Comparison of ENCODE assay signal across 9 mouse cellular contexts in the genomic region with DNA sequence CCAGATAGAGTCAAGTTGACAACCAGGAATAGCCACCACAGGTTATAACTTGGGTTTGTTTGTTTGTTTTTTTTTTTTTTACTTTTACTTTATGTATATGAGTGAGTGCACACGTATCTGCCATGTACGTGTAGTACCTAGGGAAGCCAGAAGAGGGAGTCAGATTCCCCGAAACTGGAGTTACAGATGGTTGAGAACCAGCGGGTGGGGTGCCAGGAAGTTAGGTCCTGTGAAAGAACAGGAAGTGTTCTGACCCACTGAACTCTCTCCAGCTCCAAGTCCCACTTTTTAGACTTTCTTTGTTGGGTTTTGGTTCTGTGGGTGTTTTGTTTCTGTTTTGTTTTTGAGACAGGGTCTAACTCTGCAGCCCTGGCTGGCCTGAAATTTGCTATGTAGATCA. TPM values are rescaled to one million over a fixed set of nuclear protein-coding genes. Genes with fewer than 3 reads are reported as not detected.
DNase-seq lines count a peak whose midpoint lies in the region; TF ChIP-seq lines count a peak whose summit lies in the region.
"Had no signal": no experiment of that assay in that cellular context is flagged by ENCODE, and none has a peak within 500 bp of the region (broad histone marks: within the 10 kb centered on the region; RNA-seq: fewer than 3 reads in every experiment).

No protein-coding gene starts in this region.

- peak; percentile 90 for DNase-seq in heart, adult 11 months
- DNase-seq in heart, postnatal 25 days (ENCODE audit: low spot score) = no peak
- peak; percentile 53 to 56 for DNase-seq in B cell, adult 2 months
- DNase-seq in lung, postnatal 10 days = peak; percentile 62
- no peak for DNase-seq in layer of hippocampus, adult 18-20 months (ENCODE audit: low spot score in 2 of 2)
- DNase-seq in urinary bladder, adult 18-20 months (ENCODE audit: low spot score in 2 of 2) = no peak
- no peak for DNase-seq in layer of hippocampus, postnatal 36 days

- no peak overlapping the region for H3K4me3 ChIP-seq in bone marrow macrophage, adult 2 months (ENCODE audit: insufficient read depth, low read length)
- H3K4me3 ChIP-seq: limb, embryonic 12.5 days had no signal

- TF ChIP-seq CTCF in bone marrow macrophage, adult 2 months (IDR thresholded peaks at IDR 0.05; ENCODE audit: low read depth, low read length) = 0 out of 2 replicates have a peak, but pooled peaks have one; percentile 23

- no peaks in the 10 kb centered on the region for H3K4me1 ChIP-seq in bone marrow macrophage, adult 2 months (ENCODE audit: control insufficient read depth, insufficient read depth, low read length)
- H3K4me1 ChIP-seq: limb, embryonic 12.5 days had no signal

- intact Hi-C loops in heart, postnatal 25 days (cut with DNase I) = no loop called here

- no peak for TF ChIP-seq POLR2A in bone marrow macrophage, adult 2 months (IDR thresholded peaks at IDR 0.05; ENCODE audit: borderline replicate concordance, low read depth, low read length)

- no peak overlapping the region for H3K27ac ChIP-seq in bone marrow macrophage, adult 2 months (ENCODE audit: insufficient read depth, low read depth, low read length)
- H3K27ac ChIP-seq: limb, embryonic 12.5 days had no signal

RNA-seq across cellular contexts. Expression of gene Klhl12, which starts 19.9 kb away (rescaled TPM):
- total RNA-seq in heart, postnatal 25 days (2021) = 10 to 100 TPM; 19.1 to 20.5 TPM
- 3.8 and 5.0 TPM in 2 replicates for polyA plus RNA-seq in bone marrow macrophage, adult 2 months (2012; ENCODE audit: insufficient read depth, insufficient read length, missing spikeins)
- total RNA-seq in layer of hippocampus, adult 18-20 months (2021) = 10 to 100 TPM; 40.7 to 44.8 TPM
- 10 to 100 TPM; 43.8 to 44.9 TPM for total RNA-seq in layer of hippocampus, postnatal 36 days (2021)

RNA-seq across cellular contexts. Expression of gene Adipor1, which starts 20.2 kb away (rescaled TPM):
- total RNA-seq in heart, postnatal 25 days (2021) = 100 to 1,000 TPM; 140 TPM
- polyA plus RNA-seq in bone marrow macrophage, adult 2 months (2012; ENCODE audit: insufficient read depth, insufficient read length, missing spikeins) = 202 and 213 TPM in 2 replicates
- total RNA-seq in layer of hippocampus, adult 18-20 months (2021) = 10 to 100 TPM; 58.0 to 60.7 TPM
- total RNA-seq in layer of hippocampus, postnatal 36 days (2021) = 10 to 100 TPM; 57.5 to 57.7 TPM

RNA-seq across cellular contexts. Expression of gene Cyb5r1, which starts 30.1 kb away (rescaled TPM):
- 10 to 100 TPM; 25.3 to 25.5 TPM for total RNA-seq in heart, postnatal 25 days (2021)
- 74.6 and 81.3 TPM in 2 replicates for polyA plus RNA-seq in bone marrow macrophage, adult 2 months (2012; ENCODE audit: insufficient read depth, insufficient read length, missing spikeins)
- 10 to 100 TPM; 30.1 to 33.0 TPM for total RNA-seq in layer of hippocampus, adult 18-20 months (2021)
- 10 to 100 TPM; 27.2 to 29.4 TPM for total RNA-seq in layer of hippocampus, postnatal 36 days (2021)

RNA-seq across cellular contexts. Expression of gene 4933406M09Rik, which starts 49.7 kb away (rescaled TPM):
- not detected for total RNA-seq in heart, postnatal 25 days (2021)
- polyA plus RNA-seq in bone marrow macrophage, adult 2 months (2012; ENCODE audit: insufficient read depth, insufficient read length, missing spikeins) = not detected in 2 replicates
- total RNA-seq in layer of hippocampus, adult 18-20 months (2021) = not detected
- not detected for total RNA-seq in layer of hippocampus, postnatal 36 days (2021)
- polyA plus RNA-seq: limb, embryonic 12.5 days had no signal

RNA-seq across cellular contexts. Expression of gene Rabif, which starts 59.0 kb away (rescaled TPM):
- 1 to 10 TPM; 8.4 to 8.9 TPM for total RNA-seq in heart, postnatal 25 days (2021)
- 13.5 and 15.1 TPM in 2 replicates for polyA plus RNA-seq in bone marrow macrophage, adult 2 months (2012; ENCODE audit: insufficient read depth, insufficient read length, missing spikeins)
- 10 to 100 TPM; 22.3 to 25.3 TPM for total RNA-seq in layer of hippocampus, adult 18-20 months (2021)
- total RNA-seq in layer of hippocampus, postnatal 36 days (2021) = 10 to 100 TPM; 25.2 to 26.1 TPM

Comparison
In these comparisons a context has a peak if more than half of its experiments do, and no peak if none do; other contexts are left out.
1. DNase-seq: peak in heart, adult 11 months (single experiment), B cell, adult 2 months (2 of 2) and lung, postnatal 10 days (single experiment); none in heart, postnatal 25 days (single experiment), layer of hippocampus, adult 18-20 months (0 of 2), urinary bladder, adult 18-20 months (0 of 2) and layer of hippocampus, postnatal 36 days (0 of 2).